Mouse (Mus musculus): ENCODE data around the gene Eml4. TPM values are rescaled to one million over a fixed set of nuclear protein-coding genes. Genes with fewer than 3 reads are reported as not detected.

Eml4 gene
- total and polyA plus RNA-seq, 3 experiments = 3.0 to 4.5 (median 3.8) TPM

- no peak overlapping the region for H3K4me3 ChIP-seq
- H3K4me1 ChIP-seq (ENCODE audit: control insufficient read depth, insufficient read depth, low read length) = no peaks in the 10 kb centered on the region
- H3K27ac ChIP-seq = no peak overlapping the region
- H3K27me3 ChIP-seq (ENCODE audit: control insufficient read depth, insufficient read depth, low read length) = no peaks in the 10 kb centered on the region
- H3K36me3 ChIP-seq (ENCODE audit: control insufficient read depth, insufficient read depth, low read length) = no peaks in the 10 kb centered on the region
- no peak overlapping the region for H3K9ac ChIP-seq (ENCODE audit: low read depth, low read length)
- TF ChIP-seq POLR2A (IDR thresholded peaks at IDR 0.05; ENCODE audit: insufficient read depth, low read depth, low read length) (no peak), CTCF (IDR thresholded peaks at IDR 0.05) (no peak), EP300 (IDR thresholded peaks at IDR 0.05; ENCODE audit: insufficient read depth, low read depth, low read length) (no peak)
- no peak for DNase-seq
- H3K79me2 ChIP-seq (replicated peaks; ENCODE audit: control insufficient read depth, insufficient read depth, low read length) = no peaks in the 10 kb centered on the region
- intact Hi-C loops (cut with DNase I) = no loop called here
- 89% methylated on average over 13 of the region's 13 CpGs for WGBS
These were observed 11.2 kb upstream of the Eml4 start for GRCm38 (mm10) chr17:83339368-83340085.

GRCm38 (mm10) chr17:83340895-83341524, 9.7 kb upstream of the Eml4 start:
- H3K79me2 ChIP-seq (replicated peaks; ENCODE audit: control insufficient read depth, insufficient read depth, low read length) = no peaks in the 10 kb centered on the region
- 43% methylated on average over 16 of the region's 16 CpGs for WGBS
- H3K27ac ChIP-seq = no peak overlapping the region
- H3K27me3 ChIP-seq (ENCODE audit: control insufficient read depth, insufficient read depth, low read length) = no peaks in the 10 kb centered on the region
- no peaks in the 10 kb centered on the region for H3K4me1 ChIP-seq (ENCODE audit: control insufficient read depth, insufficient read depth, low read length)
- no peak overlapping the region for H3K4me3 ChIP-seq
- no peak for TF ChIP-seq CTCF (IDR thresholded peaks at IDR 0.05)
- H3K9ac ChIP-seq (ENCODE audit: low read depth, low read length) = no peak overlapping the region
- no peaks in the 10 kb centered on the region for H3K36me3 ChIP-seq (ENCODE audit: control insufficient read depth, insufficient read depth, low read length)
- intact Hi-C loops (cut with DNase I) = no loop called here
- no peak for DNase-seq

- DNase-seq = no peak
- no peaks in the 10 kb centered on the region for H3K4me1 ChIP-seq (ENCODE audit: control insufficient read depth, insufficient read depth, low read length)
- H3K4me3 ChIP-seq = no peak overlapping the region
- H3K36me3 ChIP-seq (ENCODE audit: control insufficient read depth, insufficient read depth, low read length) = no peaks in the 10 kb centered on the region
- H3K27me3 ChIP-seq (ENCODE audit: control insufficient read depth, insufficient read depth, low read length) = no peaks in the 10 kb centered on the region
- intact Hi-C loops (cut with DNase I) = no loop called here
- 86% methylated on average over 7 of the region's 7 CpGs for WGBS
- no peaks in the 10 kb centered on the region for H3K79me2 ChIP-seq (replicated peaks; ENCODE audit: control insufficient read depth, insufficient read depth, low read length)
- H3K9ac ChIP-seq (ENCODE audit: low read depth, low read length) = no peak overlapping the region
- no peak for TF ChIP-seq POLR2A (IDR thresholded peaks at IDR 0.05; ENCODE audit: insufficient read depth, low read depth, low read length)
- TF ChIP-seq CTCF (IDR thresholded peaks at IDR 0.05) = no peak
- no peak for TF ChIP-seq EP300 (IDR thresholded peaks at IDR 0.05; ENCODE audit: insufficient read depth, low read depth, low read length)
- H3K27ac ChIP-seq = no peak overlapping the region
These were observed 6.5 kb upstream of the Eml4 start for GRCm38 (mm10) chr17:83344226-83344625.

- 76% methylated on average over 9 of the region's 9 CpGs for WGBS
- Histone ChIP-seq H3K9ac (ENCODE audit: low read depth, low read length) (no peak overlapping the region), H3K36me3 (ENCODE audit: control insufficient read depth, insufficient read depth, low read length) (no peaks in the 10 kb centered on the region), H3K4me1 (ENCODE audit: control insufficient read depth, insufficient read depth, low read length) (no peaks in the 10 kb centered on the region; the same call in none of the 2 replicates), H3K4me3 (no peak overlapping the region), H3K27ac (no peak overlapping the region), H3K79me2 (replicated peaks; ENCODE audit: control insufficient read depth, insufficient read depth, low read length) (no peaks in the 10 kb centered on the region), H3K27me3 (ENCODE audit: control insufficient read depth, insufficient read depth, low read length) (no peaks in the 10 kb centered on the region)
- intact Hi-C loops (cut with DNase I) = no loop called here
- TF ChIP-seq POLR2A (IDR thresholded peaks at IDR 0.05; ENCODE audit: insufficient read depth, low read depth, low read length) = no peak
- no peak for TF ChIP-seq CTCF (IDR thresholded peaks at IDR 0.05)
- no peak for TF ChIP-seq EP300 (IDR thresholded peaks at IDR 0.05; ENCODE audit: insufficient read depth, low read depth, low read length)
- DNase-seq = no peak
These were observed 2.5 kb upstream of the Eml4 start for GRCm38 (mm10) chr17:83348056-83348822.

GRCm38 (mm10) chr17:83351119-83351531, 394 bp downstream of the Eml4 start:
- Histone ChIP-seq H3K4me3 (peak overlapping the region; percentile 78), H3K27me3 (ENCODE audit: control insufficient read depth, insufficient read depth, low read length) (no peaks in the 10 kb centered on the region), H3K36me3 (ENCODE audit: control insufficient read depth, insufficient read depth, low read length) (no peaks in the 10 kb centered on the region), H3K4me1 (ENCODE audit: control insufficient read depth, insufficient read depth, low read length) (no peaks in the 10 kb centered on the region; the same call in none of the 2 replicates), H3K27ac (peak overlapping the region; percentile 74), H3K79me2 (replicated peaks; ENCODE audit: control insufficient read depth, insufficient read depth, low read length) (no peaks in the 10 kb centered on the region; the same call in 1 of the 2 replicates), H3K9ac (ENCODE audit: low read depth, low read length) (peak overlapping the region; percentile 76)
- WGBS = under 1% methylated on average over 51 of the region's 57 CpGs
- intact Hi-C loops (cut with DNase I) = loop anchor here (2.0 to 5.0 kb wide), 3 partner anchors 28 to 164 kb away; no protein-coding TSS in a partner anchor
- TF ChIP-seq POLR2A (IDR thresholded peaks at IDR 0.05; ENCODE audit: insufficient read depth, low read depth, low read length) (no peak), EP300 (IDR thresholded peaks at IDR 0.05; ENCODE audit: insufficient read depth, low read depth, low read length) (no peak), CTCF (IDR thresholded peaks at IDR 0.05) (no peak)
- DNase-seq = no peak
